Mouse (Mus musculus): Measurements from ENCODE around the gene Timm22.

The Timm22 gene

DNA sequence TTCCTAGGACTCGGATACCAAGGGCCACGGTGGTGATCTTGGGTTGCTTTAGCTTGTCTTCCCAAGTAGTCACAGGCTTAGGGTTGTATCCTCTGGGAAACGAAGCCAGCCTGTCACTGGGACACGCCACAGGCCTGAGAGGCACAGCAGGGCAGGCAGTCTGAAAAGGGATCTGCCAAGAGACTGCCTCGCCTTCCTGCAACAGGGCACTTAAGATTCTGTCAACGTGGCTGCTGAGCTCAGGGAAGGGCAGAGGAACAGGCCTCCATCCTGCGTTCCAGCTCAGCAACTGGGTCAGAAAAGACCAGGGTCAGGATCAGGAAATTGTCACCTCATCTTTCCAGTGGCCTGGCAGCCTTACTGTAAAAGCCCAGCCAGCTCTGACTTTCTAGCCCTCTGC, 22.8 kb downstream of the Timm22 start:
- DNase-seq (ENCODE audit: inconsistent age in 2 of 2, low spot score in 1 of 2): no peak

DNA sequence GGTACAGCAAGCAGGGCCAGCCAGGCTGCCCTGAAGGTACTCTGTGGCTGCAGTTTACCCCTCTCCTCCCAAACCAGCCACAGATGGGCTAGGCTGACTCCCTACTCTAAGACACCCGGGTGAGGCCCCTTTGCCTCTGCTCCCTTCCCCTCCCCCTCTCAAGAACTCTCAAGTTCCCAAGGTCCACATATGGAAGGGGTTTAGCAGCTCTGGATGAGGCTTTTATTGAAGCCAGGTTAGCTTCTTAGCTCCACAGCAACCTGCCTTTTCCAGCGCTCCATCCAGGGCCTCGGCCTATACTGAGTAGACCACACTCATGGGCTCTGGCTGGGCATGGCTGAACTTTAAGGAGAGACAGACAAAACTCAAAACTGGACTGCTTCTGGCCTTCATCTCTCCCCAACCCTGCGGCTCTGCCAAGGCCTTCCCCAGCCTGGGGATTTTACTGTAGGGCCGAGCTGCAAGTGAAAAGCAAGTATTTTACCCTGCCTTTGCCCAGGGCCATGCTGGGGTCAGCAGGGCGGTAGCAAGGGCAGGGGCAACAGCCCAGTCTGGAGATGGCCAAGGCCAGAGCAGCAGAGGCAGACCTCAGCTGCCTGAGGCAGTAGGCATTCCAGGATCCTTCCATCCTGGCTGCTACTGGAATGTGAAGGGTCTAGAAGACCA, 23.3 kb downstream of the Timm22 start:
- peak in 1 of 2 experiments; percentile 63 for DNase-seq (ENCODE audit: inconsistent age in 2 of 2, low spot score in 1 of 2)

DNA sequence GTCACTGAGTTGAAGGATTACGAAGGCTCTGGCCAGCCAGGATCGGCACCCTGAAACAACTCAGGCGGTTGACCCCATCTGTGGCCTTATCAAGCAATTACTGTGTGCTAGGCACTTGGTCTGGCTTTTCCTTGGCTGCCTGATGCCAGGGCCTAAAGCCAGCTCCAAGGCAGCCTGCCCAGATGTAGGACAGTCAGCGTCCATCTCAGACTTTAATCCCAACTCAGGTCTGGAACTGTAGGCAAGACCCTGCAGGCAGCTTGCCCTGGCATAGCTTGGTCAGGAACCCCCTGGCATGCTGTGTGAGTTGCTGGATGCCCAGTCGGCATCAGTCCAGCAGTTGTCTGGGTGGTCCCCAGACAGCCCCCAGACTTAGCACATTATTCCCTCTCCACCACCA, 29.3 kb downstream of the Timm22 start:
- DNase-seq (ENCODE audit: inconsistent age in 2 of 2, low spot score in 1 of 2): peak in 1 of 2 experiments; percentile 40

DNA sequence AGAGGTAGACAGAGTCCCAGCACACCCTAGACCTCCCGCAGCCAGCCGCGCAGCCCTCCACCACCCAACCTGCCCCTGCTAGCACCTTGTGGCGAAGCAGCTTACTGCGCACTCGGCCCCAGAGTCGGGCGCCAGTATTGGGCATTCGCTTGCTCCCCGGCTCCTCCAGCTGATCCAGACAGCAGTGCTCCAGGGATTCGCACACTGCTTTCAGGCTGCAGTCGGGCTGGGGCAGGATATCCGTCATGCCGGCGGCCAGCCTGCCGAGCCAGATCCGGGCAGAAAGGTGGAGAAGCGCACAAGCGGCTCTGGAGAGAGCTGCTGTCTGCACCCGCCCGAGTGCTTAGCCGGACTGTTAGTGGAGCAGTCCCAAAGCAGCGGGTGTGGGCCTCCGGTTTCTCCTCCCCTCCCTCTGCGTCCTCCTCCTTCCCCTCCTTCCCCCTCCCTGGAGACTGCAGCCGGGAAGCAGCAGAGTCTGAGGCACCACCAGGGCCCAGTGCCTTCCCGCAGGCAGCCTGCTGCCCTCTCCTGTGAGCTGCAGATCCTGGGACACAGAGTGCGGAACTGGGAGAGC, 30.2 kb downstream of the Timm22 start:
- DNase-seq (ENCODE audit: inconsistent age in 2 of 2, low spot score in 1 of 2): peak; percentile 59 to 78

DNA sequence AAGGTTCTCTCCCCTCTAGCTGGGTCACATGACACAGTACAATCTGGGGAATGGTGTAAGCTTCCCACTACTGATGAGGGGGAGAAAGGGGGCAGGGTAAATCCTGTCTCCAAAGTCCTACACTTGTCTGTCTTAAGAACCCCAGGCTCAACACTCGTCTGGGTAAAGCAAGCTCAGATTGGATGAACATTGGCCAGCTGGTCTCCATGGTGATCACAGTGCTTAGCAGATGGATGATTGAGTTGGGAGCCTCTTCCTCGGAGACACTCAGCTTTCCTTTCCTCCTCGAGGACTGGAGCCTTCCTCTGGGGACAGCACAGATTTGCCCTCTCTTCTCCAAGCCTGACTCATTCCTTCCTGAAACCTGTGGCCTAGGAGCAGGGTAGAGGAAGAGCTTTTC, 32.9 kb downstream of the Timm22 start:
- DNase-seq (ENCODE audit: inconsistent age in 2 of 2, low spot score in 1 of 2): no peak

DNA sequence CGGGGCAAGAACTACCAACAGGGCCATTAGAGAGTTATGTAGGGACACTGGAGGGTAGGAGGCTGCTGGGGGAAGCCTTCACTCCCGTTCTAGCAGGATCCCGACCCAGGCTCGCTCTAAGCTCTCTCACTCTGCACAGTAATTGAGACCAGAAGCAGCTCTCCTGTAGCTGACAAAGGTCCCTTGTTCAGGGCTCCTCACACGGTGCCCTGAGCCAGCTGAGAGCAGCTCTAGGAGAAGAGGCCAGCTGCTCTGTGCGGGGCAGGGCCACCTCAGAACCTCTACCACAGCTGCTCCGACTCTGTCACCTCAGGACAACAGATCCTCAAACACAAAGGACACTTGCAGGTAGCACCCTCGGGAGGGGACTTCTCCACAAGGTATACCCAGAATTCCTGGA, 38.7 kb downstream of the Timm22 start:
- no peak for DNase-seq (ENCODE audit: inconsistent age in 2 of 2, low spot score in 1 of 2)

DNA sequence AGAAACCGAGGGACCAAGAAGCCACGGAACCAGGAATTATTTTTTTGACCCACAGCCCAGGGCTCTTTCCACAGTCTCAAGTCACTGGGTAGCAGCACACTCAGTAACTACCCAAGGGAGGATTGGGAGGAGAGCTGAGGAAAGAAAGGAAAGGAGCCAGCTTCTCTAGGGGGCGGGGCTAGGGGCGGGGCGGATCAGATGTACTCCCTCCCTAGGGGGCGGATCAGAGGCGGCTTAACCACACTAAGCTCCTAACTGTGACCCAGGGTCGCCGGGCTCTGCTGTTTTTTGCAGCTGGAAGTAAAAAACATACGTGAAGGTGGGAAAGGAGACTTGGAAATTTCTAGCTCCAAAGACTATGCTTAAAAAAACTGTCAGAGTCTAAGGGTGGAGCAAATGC, 39.5 kb downstream of the Timm22 start:
- DNase-seq (ENCODE audit: inconsistent age in 2 of 2, low spot score in 1 of 2): peak in 1 of 2 experiments; percentile 50

DNA sequence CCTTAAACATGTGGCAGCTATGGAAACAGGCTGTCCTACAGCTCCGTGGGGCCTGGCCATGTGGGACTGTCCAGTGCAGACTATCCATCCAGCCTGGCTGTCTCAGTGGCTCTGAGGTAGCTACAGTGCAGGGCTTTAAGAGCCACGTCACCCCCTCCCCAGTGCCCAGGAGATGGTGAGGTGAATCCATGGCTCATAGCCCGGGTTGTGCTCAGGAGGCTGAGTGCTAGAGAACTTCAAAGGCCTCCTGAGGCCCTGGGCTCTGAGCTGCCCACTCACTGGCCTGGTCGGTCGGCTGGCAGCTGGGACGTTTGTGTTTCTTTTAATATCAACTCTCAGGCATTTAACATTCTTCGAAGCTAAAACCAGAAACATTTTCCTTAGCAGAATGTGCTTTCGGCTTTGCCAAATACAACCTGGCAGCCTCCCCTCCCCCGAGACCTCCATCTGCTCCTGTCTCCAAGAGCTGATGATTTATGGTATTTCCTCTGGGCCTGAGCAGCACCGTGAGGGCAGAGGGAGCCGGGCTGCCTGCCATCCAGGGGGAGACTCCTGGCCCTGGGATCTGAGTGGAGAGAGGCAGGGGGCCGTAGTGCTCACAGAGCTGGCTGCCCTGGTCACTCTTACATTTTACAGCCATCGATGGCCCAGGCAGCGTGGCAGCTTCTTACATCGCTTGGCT, 42.9 kb downstream of the Timm22 start:
- DNase-seq (ENCODE audit: inconsistent age in 2 of 2, low spot score in 1 of 2): peak; percentile 62 to 85

DNA sequence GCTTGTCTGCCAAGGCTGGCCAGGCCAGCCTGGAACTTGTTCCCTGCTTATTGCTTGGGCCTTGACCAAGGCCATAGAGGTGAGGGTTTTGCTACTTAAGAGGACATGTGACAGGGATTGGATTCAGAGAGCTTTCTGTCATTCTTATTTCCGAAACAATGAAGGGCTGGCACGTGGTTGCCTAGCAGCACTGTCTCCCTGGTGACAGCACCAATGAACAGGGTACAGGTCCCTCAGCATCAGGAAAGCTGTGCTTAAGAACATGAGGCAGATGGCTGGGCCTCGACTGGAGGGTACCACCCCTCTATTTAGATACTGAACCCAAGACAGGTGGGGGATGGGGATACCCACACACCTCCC, 43.4 kb downstream of the Timm22 start:
- no peak for DNase-seq (ENCODE audit: inconsistent age in 2 of 2, low spot score in 1 of 2)

DNA sequence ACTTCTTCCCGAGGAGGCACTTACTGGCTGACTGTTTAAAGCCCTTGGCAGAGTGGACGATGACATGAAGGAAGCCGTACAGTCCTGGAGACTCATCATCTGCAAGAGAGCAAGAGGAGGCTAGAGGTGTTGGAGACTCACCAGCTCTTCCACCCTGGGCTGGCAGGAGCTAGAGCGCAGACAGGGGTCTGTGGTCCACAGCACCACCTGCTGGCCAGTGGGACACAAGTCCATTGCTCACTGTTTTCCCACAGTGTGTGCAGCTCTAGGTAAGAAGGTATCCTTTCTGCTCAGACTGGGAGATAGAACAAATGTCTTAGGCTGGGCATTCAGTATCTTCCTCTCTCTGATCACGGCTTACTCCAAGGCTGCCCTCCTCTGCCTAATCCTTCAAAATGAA, 47.7 kb downstream of the Timm22 start:
- peak; percentile 57 to 84 for DNase-seq (ENCODE audit: inconsistent age in 2 of 2, low spot score in 1 of 2)

DNA sequence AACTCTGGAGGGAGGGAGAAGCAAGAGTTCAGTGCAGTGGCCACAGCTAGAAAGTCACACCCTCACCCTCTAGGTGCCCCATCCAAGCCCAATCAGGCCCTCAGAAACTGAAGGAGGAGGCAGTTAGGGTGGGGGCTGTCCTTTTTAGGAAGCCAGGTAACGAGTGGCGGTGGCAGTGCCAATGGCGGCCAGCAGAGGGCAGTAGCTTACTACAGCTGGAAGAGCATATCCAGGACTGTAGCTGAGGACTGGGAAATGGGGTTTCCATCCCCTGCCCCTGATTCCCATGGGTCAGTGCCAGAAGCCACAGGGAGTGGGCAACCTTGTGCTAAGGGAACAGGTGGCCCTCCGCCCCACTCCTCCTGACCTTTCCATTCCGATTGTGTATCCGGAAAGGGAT, 49.5 kb downstream of the Timm22 start:
- DNase-seq (ENCODE audit: inconsistent age in 2 of 2, low spot score in 1 of 2): peak; percentile 76 to 95

DNA sequence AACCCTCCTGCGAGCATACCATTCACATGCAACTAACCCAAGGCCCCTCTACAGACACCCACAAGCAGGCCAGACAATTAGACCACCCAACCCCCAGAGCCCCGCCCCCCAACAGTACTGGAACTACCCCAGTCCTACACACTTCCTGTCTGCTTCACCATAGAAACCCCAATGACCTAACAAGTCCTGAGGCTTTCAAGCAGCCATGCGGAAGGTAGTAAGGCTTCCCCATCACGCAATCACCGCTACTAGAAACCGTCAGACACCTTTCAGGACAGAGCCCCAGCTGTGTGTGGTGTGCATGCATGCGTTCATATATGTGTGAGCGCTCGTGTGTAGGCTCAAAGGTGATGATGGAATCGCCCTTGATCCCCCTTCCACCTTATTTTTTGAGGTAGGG, 50.1 kb downstream of the Timm22 start:
- no peak for DNase-seq (ENCODE audit: inconsistent age in 2 of 2, low spot score in 1 of 2)

DNA sequence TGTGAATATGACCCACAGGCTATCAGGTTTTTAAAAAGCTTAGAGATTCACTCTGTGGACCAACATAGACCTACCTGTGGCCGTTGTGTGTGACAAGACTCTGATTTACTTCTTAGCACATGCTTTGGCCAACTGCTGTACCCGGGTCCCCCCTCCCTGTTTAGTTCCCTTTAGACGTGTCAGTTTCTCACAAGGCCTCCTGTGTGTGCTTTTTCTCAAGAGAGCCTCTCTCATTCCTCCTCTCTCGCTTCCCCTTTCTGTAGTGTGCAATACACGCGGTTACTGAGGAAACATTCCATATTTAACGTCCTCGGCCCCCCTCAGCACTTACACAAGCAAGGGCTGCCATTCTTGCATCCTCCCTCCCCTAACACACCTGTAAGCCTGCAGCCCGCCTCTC, 52.0 kb downstream of the Timm22 start:
- DNase-seq (ENCODE audit: inconsistent age in 2 of 2, low spot score in 1 of 2): no peak

DNA sequence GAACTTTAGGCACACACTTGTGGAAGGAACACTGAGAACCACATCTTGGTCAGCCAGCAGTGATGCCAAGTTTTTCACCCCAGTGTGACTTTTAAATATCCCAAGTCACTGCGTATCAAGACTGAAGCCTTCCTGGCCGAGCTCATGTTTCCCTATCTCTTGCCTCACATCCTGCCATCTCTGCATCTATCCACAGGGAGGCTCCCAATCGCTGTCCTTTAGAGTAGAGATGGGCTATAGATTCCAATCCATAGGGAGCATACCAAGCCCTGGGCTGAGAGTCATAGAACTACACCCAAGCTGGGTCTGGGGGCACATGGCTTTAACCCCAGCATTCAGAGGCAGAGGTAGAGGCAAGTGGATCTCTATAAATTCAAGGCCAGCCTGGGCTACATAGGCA, 52.7 kb downstream of the Timm22 start:
- DNase-seq (ENCODE audit: inconsistent age in 2 of 2, low spot score in 1 of 2): no peak

DNA sequence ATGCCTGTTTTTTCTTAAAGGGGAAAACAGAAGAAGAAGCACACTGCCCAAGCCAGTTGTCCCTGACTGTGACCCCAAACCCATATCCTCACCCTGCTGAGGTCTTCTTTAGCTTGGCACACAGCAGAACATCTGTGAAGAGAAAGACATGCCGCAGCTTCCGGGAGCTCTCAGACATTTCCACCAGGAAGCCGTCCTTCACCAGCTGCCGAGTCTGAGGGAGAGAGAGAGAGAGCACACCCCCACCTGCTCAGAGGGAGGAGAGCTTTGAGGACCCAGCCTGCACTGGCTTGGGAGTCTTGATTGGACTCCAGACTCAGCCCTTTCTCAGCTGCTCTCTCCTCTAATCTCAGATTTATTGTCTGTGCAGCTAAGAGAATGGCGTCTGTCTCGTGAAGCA, 54.4 kb downstream of the Timm22 start:
- no peak for DNase-seq (ENCODE audit: inconsistent age in 2 of 2, low spot score in 1 of 2)

DNA sequence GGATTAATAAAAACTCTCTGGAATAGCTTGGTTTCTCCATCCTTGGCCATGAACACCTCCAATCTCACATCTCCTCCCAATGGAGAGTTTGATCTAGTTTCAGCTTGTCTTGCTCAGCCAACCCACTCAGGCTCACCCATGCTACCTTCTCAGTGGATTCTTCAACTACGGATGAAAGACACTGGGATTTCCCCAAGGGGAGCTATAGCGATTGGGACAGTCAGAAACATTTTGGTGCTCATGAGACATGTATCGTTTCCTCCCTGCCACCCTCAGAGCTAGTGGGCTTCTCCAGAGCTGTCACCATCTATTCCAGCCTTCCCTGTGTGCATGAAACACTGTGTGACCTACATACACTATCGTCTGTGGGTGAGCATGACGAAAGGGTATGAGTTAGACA, 54.9 kb downstream of the Timm22 start:
- no peak for DNase-seq (ENCODE audit: inconsistent age in 2 of 2, low spot score in 1 of 2)

DNA sequence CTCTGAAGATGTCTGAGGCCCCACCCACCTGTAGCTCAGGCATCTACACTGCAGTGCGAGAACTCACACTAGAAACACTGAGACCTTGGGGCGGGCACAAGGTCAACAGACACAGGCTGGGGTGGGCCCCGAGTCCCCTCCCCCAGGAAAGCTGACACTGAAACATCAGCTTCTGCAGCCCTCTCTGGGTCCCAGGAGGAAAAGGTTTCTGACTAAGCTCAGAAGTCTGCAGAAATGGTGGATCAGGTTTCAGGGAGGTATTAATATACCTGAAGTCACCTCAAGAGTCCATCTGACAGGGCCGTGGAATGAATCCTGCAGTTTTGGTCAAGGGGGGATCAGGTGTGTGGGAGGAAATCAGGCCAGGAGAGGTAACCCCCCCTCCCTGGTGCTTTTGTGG, 59.1 kb downstream of the Timm22 start:
- no peak for DNase-seq (ENCODE audit: inconsistent age in 2 of 2, low spot score in 1 of 2)

All from adrenal gland, adult (tissue).